Mouse (Mus musculus): ENCODE measurements around the gene Psma4.

GRCm38 (mm10) chr9:54946256-54946655, 4.3 kb upstream of the Psma4 start:
- TF ChIP-seq CTCF (IDR thresholded peaks at IDR 0.05) (no peak), EP300 (IDR thresholded peaks at IDR 0.05) (no peak)
